ENCODE assay signal across 13 mouse cellular contexts in the genomic region with DNA sequence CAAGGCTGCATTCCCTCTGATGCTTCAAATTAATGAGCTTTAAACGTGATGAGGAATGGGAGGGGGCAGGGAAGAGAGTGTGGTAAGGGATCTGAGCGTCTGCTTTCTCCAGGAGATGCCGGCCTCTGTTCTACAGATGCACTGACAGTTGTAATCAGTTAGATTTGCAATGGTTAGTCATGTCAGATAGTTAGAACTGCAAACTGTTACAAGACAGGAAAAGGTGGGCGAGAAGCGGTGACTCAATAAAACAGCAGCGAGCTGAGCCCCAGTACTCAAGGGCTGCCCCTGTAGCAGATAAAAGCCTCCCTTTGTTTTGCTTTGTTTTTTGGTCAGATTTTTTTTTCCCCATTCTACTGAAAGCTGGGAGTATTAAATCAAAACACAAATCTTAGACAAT. TPM values are rescaled to one million over a fixed set of nuclear protein-coding genes. Genes with fewer than 3 reads are reported as not detected.
DNase-seq lines count a peak whose midpoint lies in the region; ATAC-seq lines count a peak whose summit lies in the region.
"Had no signal": no experiment of that assay in that cellular context is flagged by ENCODE, and none has a peak within 500 bp of the region (broad histone marks: within the 10 kb centered on the region; RNA-seq: fewer than 3 reads in every experiment).

No protein-coding gene starts in this region.

- no peak overlapping the region for H3K4me2 ChIP-seq in forebrain, embryonic 14.5 days (ENCODE audit: low read length)
- no peak overlapping the region for H3K4me2 ChIP-seq in forebrain, embryonic 13.5 days
- no peak overlapping the region for H3K4me2 ChIP-seq in embryonic facial prominence, embryonic 12.5 days (replicated peaks)
- H3K4me2 ChIP-seq: liver, embryonic 13.5 days had no signal

- no peaks in the 10 kb centered on the region for H3K4me1 ChIP-seq in forebrain, embryonic 14.5 days (ENCODE audit: control insufficient read depth, insufficient read depth, low read length)
- 0 out of 2 replicates have a peak, but pooled peaks cover 6% of the 10 kb centered on the region for H3K4me1 ChIP-seq in forebrain, embryonic 13.5 days
- H3K4me1 ChIP-seq in embryonic facial prominence, embryonic 12.5 days, result peaks cover 26% of the 10 kb centered on the region
- H3K4me1 ChIP-seq: liver, embryonic 13.5 days had no signal

- no peaks in the 10 kb centered on the region for H3K36me3 ChIP-seq in forebrain, embryonic 14.5 days (ENCODE audit: control insufficient read depth, insufficient read depth, low read length)
- no peaks in the 10 kb centered on the region for H3K36me3 ChIP-seq in forebrain, embryonic 13.5 days (ENCODE audit: poor library complexity, severe bottlenecking)
- 0 out of 2 replicates have a peak, but pooled peaks cover 4% of the 10 kb centered on the region for H3K36me3 ChIP-seq in embryonic facial prominence, embryonic 12.5 days
- H3K36me3 ChIP-seq: liver, embryonic 13.5 days had no signal

- no peak overlapping the region for H3K4me3 ChIP-seq in forebrain, embryonic 14.5 days (ENCODE audit: low read depth, low read length)
- H3K4me3 ChIP-seq in forebrain, embryonic 13.5 days, result no peak overlapping the region
- no peak overlapping the region for H3K4me3 ChIP-seq in embryonic facial prominence, embryonic 12.5 days
- H3K4me3 ChIP-seq: erythroblast, embryonic 14.5 days; liver, embryonic 13.5 days had no signal

- peak; percentile 8 for DNase-seq in forebrain, embryonic 14.5 days (ENCODE audit: low spot score)
- peak; percentile 56 for DNase-seq in right cerebral cortex, adult 18-20 months
- DNase-seq in right cerebral cortex, postnatal 25 days, result no peak
- peak; percentile 18 to 39 for DNase-seq in natural killer cell, adult 2 months (ENCODE audit: low spot score in 2 of 2)
- DNase-seq in kidney, adult 18-20 months, result no peak
- DNase-seq in adrenal gland, adult 2 months, result no peak
- DNase-seq: liver, embryonic 13.5 days had no signal

- H3K27ac ChIP-seq in forebrain, embryonic 14.5 days (ENCODE audit: low read depth, low read length), result no peak overlapping the region
- H3K27ac ChIP-seq in forebrain, embryonic 13.5 days, result no peak overlapping the region
- H3K27ac ChIP-seq in embryonic facial prominence, embryonic 12.5 days, result peak overlapping the region; percentile 62; the same call in 1 of the 2 replicates
- H3K27ac ChIP-seq: liver, embryonic 13.5 days; macrophage had no signal

- ATAC-seq in forebrain, embryonic 14.5 days, result no peak
- ATAC-seq in forebrain, embryonic 13.5 days, result no peak
- no peak for ATAC-seq in embryonic facial prominence, embryonic 12.5 days (ENCODE audit: insufficient number of reproducible peaks, insufficient read depth, low FRiP score, low TSS enrichment)
- ATAC-seq: intestine, postnatal 0 days had no signal

- 40% methylated on average over 6 of the region's 6 CpGs for WGBS in forebrain, embryonic 14.5 days
- 36% methylated on average over 6 of the region's 6 CpGs for WGBS in forebrain, embryonic 13.5 days
- WGBS in embryonic facial prominence, embryonic 12.5 days, result 19% methylated on average over 6 of the region's 6 CpGs

- H3K27me3 ChIP-seq in forebrain, embryonic 14.5 days (replicated peaks; ENCODE audit: control insufficient read depth, insufficient read depth, low read length), result no peaks in the 10 kb centered on the region
- H3K27me3 ChIP-seq in forebrain, embryonic 13.5 days, result no peaks in the 10 kb centered on the region
- H3K27me3 ChIP-seq in embryonic facial prominence, embryonic 12.5 days, result no peaks in the 10 kb centered on the region
- H3K27me3 ChIP-seq: CH12.LX; liver, embryonic 13.5 days had no signal

- H3K9ac ChIP-seq in forebrain, embryonic 14.5 days (ENCODE audit: low read length), result no peak overlapping the region
- H3K9ac ChIP-seq in forebrain, embryonic 13.5 days, result no peak overlapping the region
- no peak overlapping the region for H3K9ac ChIP-seq in embryonic facial prominence, embryonic 12.5 days
- H3K9ac ChIP-seq: liver, embryonic 13.5 days had no signal

- H3K9me3 ChIP-seq in forebrain, embryonic 14.5 days (replicated peaks; ENCODE audit: control insufficient read depth, low read length), result no peaks in the 10 kb centered on the region
- H3K9me3 ChIP-seq in forebrain, embryonic 13.5 days (replicated peaks), result no peaks in the 10 kb centered on the region
- H3K9me3 ChIP-seq in embryonic facial prominence, embryonic 12.5 days, result no peaks in the 10 kb centered on the region
- H3K9me3 ChIP-seq: liver, embryonic 13.5 days had no signal

RNA-seq across cellular contexts. Expression of a gene that starts 58.9 kb away (rescaled TPM):
- 19.0 and 21.3 TPM in 2 replicates for polyA plus RNA-seq in forebrain, embryonic 14.5 days (2014; fragmentation: Nextera tagmentation; extraction: Ambion mirVana)
- polyA plus RNA-seq in forebrain, embryonic 13.5 days (2015; fragmentation: Nextera tagmentation; extraction: Ambion mirVana), result 20.0 and 21.0 TPM in 2 replicates
- 27.6 and 27.8 TPM in 2 replicates for polyA plus RNA-seq in embryonic facial prominence, embryonic 12.5 days (2016; fragmentation: Nextera tagmentation; extraction: Ambion mirVana)
- total RNA-seq in adrenal gland, adult 2 months (2021), result 10 to 100 TPM; 21.3 to 30.1 TPM
- 6.4 and 7.6 TPM in 2 replicates for polyA plus RNA-seq in adrenal gland, adult 2 months (2012; rRNA removed)

Comparison
In these comparisons a context has a peak if more than half of its experiments do, and no peak if none do; other contexts are left out.
1. DNase-seq: peak in forebrain, embryonic 14.5 days (single experiment), right cerebral cortex, adult 18-20 months (single experiment) and natural killer cell, adult 2 months (2 of 2); none in right cerebral cortex, postnatal 25 days (single experiment), kidney, adult 18-20 months (single experiment) and adrenal gland, adult 2 months (single experiment).